23 mouse cellular contexts compared by ENCODE assay signal in the genomic region with DNA sequence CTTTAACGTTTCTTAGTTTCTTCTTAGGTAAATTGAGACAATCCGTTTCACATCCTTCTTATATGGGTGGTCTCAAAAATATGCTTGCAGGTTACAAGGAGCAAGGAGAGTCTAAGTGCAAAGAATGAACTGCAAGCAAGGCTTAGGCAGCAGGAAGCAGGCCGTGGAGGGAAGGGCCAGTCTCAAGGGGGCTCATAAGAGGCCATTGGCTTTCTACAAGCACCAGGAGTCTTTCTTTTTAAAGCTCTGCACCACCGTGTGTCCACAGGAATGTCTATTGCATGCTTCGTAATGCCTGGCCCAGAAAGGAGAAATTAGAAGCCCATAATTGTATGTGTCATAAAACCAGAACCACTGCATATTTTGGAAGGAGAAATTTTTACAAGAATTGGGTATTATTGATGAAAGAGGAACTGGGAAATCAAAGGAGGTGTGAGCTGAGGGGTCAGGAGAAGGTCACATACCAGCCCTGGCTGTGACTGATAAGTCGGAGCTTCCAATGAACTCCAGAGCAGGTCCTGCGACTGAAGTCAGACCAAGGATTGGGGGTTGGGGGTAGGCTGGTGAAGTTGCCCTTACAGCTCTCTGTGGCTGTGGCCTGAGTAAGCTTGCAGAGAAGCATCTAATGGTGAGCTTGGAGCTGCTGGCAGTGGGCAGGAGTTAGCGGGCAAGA.
DNase-seq lines count a peak whose midpoint lies in the region; ATAC-seq and TF ChIP-seq lines count a peak whose summit lies in the region.
"Had no signal": no experiment of that assay in that cellular context is flagged by ENCODE, and none has a peak within 500 bp of the region (broad histone marks: within the 10 kb centered on the region; RNA-seq: fewer than 3 reads in every experiment).

No protein-coding gene starts in this region.

- no peak overlapping the region for H3K4me2 ChIP-seq in lung, embryonic 14.5 days
- no peak overlapping the region for H3K4me2 ChIP-seq in limb, embryonic 12.5 days
- H3K4me2 ChIP-seq: embryonic facial prominence, embryonic 13.5 days; forebrain, embryonic 12.5 days; liver, embryonic 11.5 days had no signal

- H3K9ac ChIP-seq in lung, embryonic 14.5 days, result no peak overlapping the region
- H3K9ac ChIP-seq in limb, embryonic 12.5 days (replicated peaks), result no peak overlapping the region
- H3K9ac ChIP-seq: embryonic facial prominence, embryonic 13.5 days; forebrain, embryonic 12.5 days had no signal

- no peaks in the 10 kb centered on the region for H3K36me3 ChIP-seq in lung, embryonic 14.5 days (ENCODE audit: insufficient read depth)
- H3K36me3 ChIP-seq in embryonic facial prominence, embryonic 10.5 days (replicated peaks), result no peaks in the 10 kb centered on the region
- H3K36me3 ChIP-seq in limb, embryonic 12.5 days, result no peaks in the 10 kb centered on the region
- H3K36me3 ChIP-seq: embryonic facial prominence, embryonic 13.5 days; forebrain, embryonic 12.5 days; G1E had no signal

- H3K4me1 ChIP-seq in lung, embryonic 14.5 days (ENCODE audit: insufficient read depth), result no peaks in the 10 kb centered on the region
- no peaks in the 10 kb centered on the region for H3K4me1 ChIP-seq in lung, adult 2 months (ENCODE audit: control insufficient read depth, insufficient read depth, low read length)
- 0 out of 2 replicates have a peak, but pooled peaks cover 4% of the 10 kb centered on the region for H3K4me1 ChIP-seq in embryonic facial prominence, embryonic 10.5 days
- H3K4me1 ChIP-seq in limb, embryonic 12.5 days (replicated peaks), result no peaks in the 10 kb centered on the region
- H3K4me1 ChIP-seq: embryonic facial prominence, embryonic 13.5 days; forebrain, embryonic 12.5 days; megakaryocyte, embryonic 14.5 days had no signal

- WGBS in lung, embryonic 14.5 days, result 32% methylated on average over 8 of the region's 8 CpGs
- WGBS in lung, adult 2 months, result 49% methylated on average over 8 of the region's 8 CpGs
- WGBS in embryonic facial prominence, embryonic 10.5 days, result 64% methylated on average over 8 of the region's 8 CpGs
- WGBS in limb, embryonic 12.5 days, result 37% methylated on average over 8 of the region's 8 CpGs

- DNase-seq in lung, embryonic 14.5 days, result no peak
- DNase-seq in lung, adult 2 months, result no peak
- DNase-seq in embryonic facial prominence, embryonic 10.5 days (ENCODE audit: low spot score), result peak; percentile 8
- peak; percentile 17 for DNase-seq in yolk sac, embryonic 10.5 days (ENCODE audit: low spot score)
- no peak for DNase-seq in layer of hippocampus, adult 8-10 months (ENCODE audit: low spot score in 2 of 2)
- no peak for DNase-seq in kidney, postnatal 10 days
- no peak for DNase-seq in ovary, adult 18-20 months (ENCODE audit: low spot score)
- DNase-seq: adrenal gland, postnatal 36 days; cerebellum, adult 11-12 months; cerebellum, postnatal 25 days; gastrocnemius, postnatal 14 days; heart, adult 2 months; heart, postnatal 4 days; lung, adult 18-20 months; thymus, postnatal 36 days had no signal

- no peaks in the 10 kb centered on the region for H3K9me3 ChIP-seq in lung, embryonic 14.5 days (ENCODE audit: low read depth, low read length)
- no peaks in the 10 kb centered on the region for H3K9me3 ChIP-seq in embryonic facial prominence, embryonic 10.5 days
- no peaks in the 10 kb centered on the region for H3K9me3 ChIP-seq in limb, embryonic 12.5 days
- H3K9me3 ChIP-seq: embryonic facial prominence, embryonic 13.5 days; forebrain, embryonic 12.5 days; G1E; megakaryocyte, embryonic 14.5 days had no signal

- no peak overlapping the region for H3K27ac ChIP-seq in lung, embryonic 14.5 days (ENCODE audit: low read depth)
- no peak overlapping the region for H3K27ac ChIP-seq in embryonic facial prominence, embryonic 10.5 days (replicated peaks)
- H3K27ac ChIP-seq in limb, embryonic 12.5 days, result no peak overlapping the region
- H3K27ac ChIP-seq: embryonic facial prominence, embryonic 13.5 days; forebrain, embryonic 12.5 days; heart, adult 2 months had no signal

- TF ChIP-seq CTCF in lung, embryonic 14.5 days (IDR thresholded peaks at IDR 0.05; ENCODE audit: low read depth), result no peak
- TF ChIP-seq CTCF in lung, adult 2 months (IDR thresholded peaks at IDR 0.05; ENCODE audit: insufficient read depth, low read length), result no peak

- H3K4me3 ChIP-seq in lung, embryonic 14.5 days (ENCODE audit: low read depth, low read length), result no peak overlapping the region
- no peak overlapping the region for H3K4me3 ChIP-seq in lung, adult 2 months (replicated peaks; ENCODE audit: extremely low read depth, low read depth, low read length)
- H3K4me3 ChIP-seq in embryonic facial prominence, embryonic 10.5 days, result no peak overlapping the region
- no peak overlapping the region for H3K4me3 ChIP-seq in limb, embryonic 12.5 days (replicated peaks)
- H3K4me3 ChIP-seq: embryonic facial prominence, embryonic 13.5 days; forebrain, embryonic 12.5 days; heart, adult 2 months; megakaryocyte, embryonic 14.5 days had no signal

- peak; percentile 54; the same call in 1 of the 2 replicates for ATAC-seq in lung, embryonic 14.5 days (ENCODE audit: insufficient read depth)
- ATAC-seq in limb, embryonic 12.5 days (ENCODE audit: insufficient number of reproducible peaks, insufficient read depth, low FRiP score, low TSS enrichment, low read depth), result peak; percentile 66; the same call in 1 of the 2 replicates
- ATAC-seq: hindbrain, embryonic 16.5 days; intestine, embryonic 16.5 days had no signal

- H3K27me3 ChIP-seq in lung, embryonic 14.5 days (ENCODE audit: insufficient read depth, low read length), result no peaks in the 10 kb centered on the region
- peaks cover 79% of the 10 kb centered on the region for H3K27me3 ChIP-seq in embryonic facial prominence, embryonic 10.5 days (replicated peaks; ENCODE audit: low read depth, poor library complexity, severe bottlenecking)
- peaks cover 32% of the 10 kb centered on the region for H3K27me3 ChIP-seq in limb, embryonic 12.5 days

- no peak for TF ChIP-seq POLR2A in lung, adult 2 months (IDR thresholded peaks at IDR 0.05; ENCODE audit: borderline replicate concordance, extremely low read depth, low read depth, low read length)

Comparison
In these comparisons a context has a peak if more than half of its experiments do, and no peak if none do; other contexts are left out.
1. DNase-seq: peak in embryonic facial prominence, embryonic 10.5 days (single experiment) and yolk sac, embryonic 10.5 days (single experiment); none in lung, embryonic 14.5 days (single experiment), lung, adult 2 months (single experiment), layer of hippocampus, adult 8-10 months (0 of 2), kidney, postnatal 10 days (single experiment) and ovary, adult 18-20 months (single experiment).